Mouse (Mus musculus): Measurements from ENCODE around the gene Ccnyl1. TPM values are rescaled to one million over a fixed set of nuclear protein-coding genes. Genes with fewer than 3 reads are reported as not detected.

Ccnyl1 gene
- polyA plus RNA-seq, 1 experiment from 2014 or later, result 3.8 TPM

- no peak for ATAC-seq
Measured at GRCm38 (mm10) chr1:64773305-64773704, 83.0 kb downstream of the Ccnyl1 start.

More at GRCm38 (mm10) chr1:64773305-64773704, 83.0 kb downstream of the Ccnyl1 start:
- no peak overlapping the region for H3K9ac ChIP-seq (ENCODE audit: low read depth, low read length)
- no peak overlapping the region for H3K4me2 ChIP-seq (ENCODE audit: low read depth, low read length)
- H3K27ac ChIP-seq (ENCODE audit: low read length), result no peak overlapping the region
- H3K4me1 ChIP-seq (ENCODE audit: control insufficient read depth, insufficient read depth, low read length), result no peaks in the 10 kb centered on the region
- no peaks in the 10 kb centered on the region for H3K9me3 ChIP-seq (ENCODE audit: control insufficient read depth, low read length)
- H3K27me3 ChIP-seq (replicated peaks; ENCODE audit: control insufficient read depth, insufficient read depth, low read length), result no peaks in the 10 kb centered on the region
- H3K4me3 ChIP-seq (ENCODE audit: low read length), result no peak overlapping the region
- WGBS, result 73% methylated on average over 4 of the region's 4 CpGs
- no peaks in the 10 kb centered on the region for H3K36me3 ChIP-seq (ENCODE audit: control insufficient read depth, insufficient read depth, low read length)

Other genes with a start within 250 kb of the Ccnyl1 start
- 19.7 and 20.1 TPM in 2 replicates for gene Creb1, start 157.8 kb upstream of the Ccnyl1 start, polyA plus RNA-seq (2015; fragmentation: Nextera tagmentation; extraction: Ambion mirVana)
- gene Mettl21a, start 73.2 kb upstream of the Ccnyl1 start, polyA plus RNA-seq (2015; fragmentation: Nextera tagmentation; extraction: Ambion mirVana), result 17.1 and 19.5 TPM in 2 replicates
- 5.7 and 6.1 TPM in 2 replicates for gene Fzd5, start 47.3 kb downstream of the Ccnyl1 start, polyA plus RNA-seq (2015; fragmentation: Nextera tagmentation; extraction: Ambion mirVana)